Mouse (Mus musculus) lung, postnatal 0 days (tissue): ENCODE measurements around the gene Rpl13a.

Source experiments
- CTCF ChIP-seq: IDR thresholded peaks from 2 replicates; pipeline ENCODE4 v1.5.1; 2016; ENCODE audit warnings: antibody characterized with exemption, mild to moderate bottlenecking
- EP300 ChIP-seq: IDR thresholded peaks from 2 replicates; pipeline ENCODE4 v1.6.1; 2016; ENCODE audit warnings: antibody characterized with exemption, mild to moderate bottlenecking, control low read depth

DNA sequence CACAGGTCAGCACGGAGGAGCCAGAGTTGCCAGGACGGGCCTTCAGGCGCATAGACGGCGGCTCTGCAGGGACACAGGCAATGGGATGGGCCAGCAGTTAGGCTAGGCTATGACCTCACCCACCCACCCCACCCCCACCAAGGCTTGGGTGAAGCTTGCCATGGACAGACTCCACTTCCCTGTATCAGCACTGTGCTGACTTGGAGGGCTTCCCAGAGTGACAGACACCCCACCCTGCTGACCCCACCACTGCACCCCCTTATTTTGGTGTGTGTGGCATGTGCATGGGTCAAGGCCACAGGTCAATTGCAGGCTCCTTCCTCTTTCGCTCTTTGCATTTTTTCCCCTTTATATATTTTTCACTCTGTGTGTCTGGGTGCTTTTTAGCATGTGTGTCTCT lies 33.2 kb downstream of the Rpl13a start:
- no peak for TF ChIP-seq CTCF
- TF ChIP-seq EP300: no peak
